Mouse (Mus musculus): ENCODE data around the gene Tinf2.

The Tinf2 gene

DNA sequence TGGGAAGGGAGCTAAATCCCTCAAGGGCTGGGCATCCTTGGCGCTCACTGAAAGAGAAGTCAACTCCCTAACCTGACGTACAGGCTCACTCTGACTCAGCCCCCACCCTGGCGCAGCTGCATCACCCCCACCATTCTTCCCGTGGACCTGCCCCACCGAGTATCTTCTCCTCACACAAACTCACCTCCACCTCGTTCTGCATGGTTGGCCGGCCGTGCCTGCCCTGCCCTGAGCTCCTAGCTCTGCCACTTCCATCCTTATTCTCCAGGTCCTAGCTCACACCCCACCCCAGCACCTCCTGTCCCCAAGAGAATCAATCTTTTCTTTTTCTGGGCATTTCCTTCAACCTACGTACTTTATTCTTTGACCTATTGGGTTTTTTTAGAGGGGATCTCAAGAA, 19.5 kb upstream of the Tinf2 start:
- no peak for DNase-seq

DNA sequence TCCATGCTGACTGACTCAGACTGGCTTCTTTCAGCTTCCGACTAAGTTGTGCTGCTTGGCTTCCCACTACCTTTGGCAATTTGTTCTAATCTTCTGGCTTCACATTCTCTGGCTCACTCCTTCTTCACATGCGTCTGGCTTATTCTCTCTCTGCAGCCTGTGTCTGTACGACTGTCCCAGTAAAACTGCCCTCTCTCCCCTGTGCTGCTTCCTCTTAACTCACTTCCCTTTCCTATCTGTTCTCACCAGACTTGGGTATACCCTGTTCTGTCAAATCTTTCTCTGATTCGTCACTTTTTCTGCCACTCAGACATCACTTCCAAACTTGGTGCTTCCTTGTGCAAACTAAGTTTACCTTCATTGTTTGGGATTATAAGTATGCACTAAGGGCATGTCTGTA, 15.6 kb upstream of the Tinf2 start:
- no peak for DNase-seq

DNA sequence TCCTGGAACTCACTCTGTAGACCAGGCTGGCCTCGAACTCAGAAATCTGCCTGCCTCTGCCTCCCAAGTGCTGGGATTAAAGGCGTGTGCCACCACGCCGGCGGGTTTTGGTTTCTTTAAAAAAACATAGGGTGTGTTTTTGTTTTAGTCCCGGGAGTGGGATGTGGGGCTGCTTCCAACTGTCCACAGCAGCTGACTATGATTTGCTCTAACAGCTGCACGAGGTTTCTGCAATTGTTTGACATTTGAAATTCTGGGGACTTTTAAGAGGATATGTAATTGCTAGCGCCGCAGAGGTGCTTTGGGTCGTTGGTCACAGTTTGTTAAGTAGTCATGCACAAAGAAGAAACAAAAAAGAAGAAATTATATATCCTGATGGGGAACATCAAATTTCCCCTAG, 7.8 kb upstream of the Tinf2 start:
- DNase-seq: no peak

DNA sequence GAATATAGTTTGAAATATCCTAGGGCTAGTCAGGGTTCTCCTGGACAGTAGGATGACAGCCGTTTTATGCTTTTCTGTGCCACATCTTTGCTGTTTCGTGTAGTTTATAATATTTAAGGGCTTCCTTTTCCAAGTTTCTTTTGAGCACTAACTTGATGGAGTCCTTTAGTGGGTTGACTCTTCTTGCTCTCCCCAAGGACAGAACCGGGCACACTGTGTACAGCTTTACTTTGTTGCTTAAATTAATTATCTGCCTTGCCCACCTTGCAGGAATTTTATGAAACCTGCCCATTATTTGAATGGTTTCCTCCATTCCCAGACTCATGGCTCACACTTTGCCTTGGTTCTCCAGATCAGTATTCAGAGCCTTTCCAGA, 486 bp upstream of the Tinf2 start:
- DNase-seq: no peak

DNA sequence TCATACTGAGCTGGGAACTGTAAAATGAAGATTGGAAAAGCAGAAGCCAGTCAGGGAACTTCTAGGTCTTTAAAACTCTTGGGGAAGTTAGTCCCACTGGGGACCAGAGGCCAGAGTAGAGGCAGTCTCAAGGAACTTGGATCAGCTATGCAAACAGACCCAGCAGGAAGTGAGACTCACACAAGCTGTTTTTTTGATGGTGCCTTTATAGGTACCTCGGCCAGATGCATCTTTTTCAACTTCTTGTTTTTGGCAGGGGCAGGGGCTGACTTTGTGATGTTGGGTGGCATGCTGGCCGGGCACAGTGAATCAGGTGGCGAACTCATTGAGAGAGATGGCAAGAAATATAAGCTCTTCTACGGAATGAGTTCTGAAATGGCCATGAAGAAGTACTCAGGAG, 4.0 kb downstream of the Tinf2 start:
- no peak for DNase-seq

DNA sequence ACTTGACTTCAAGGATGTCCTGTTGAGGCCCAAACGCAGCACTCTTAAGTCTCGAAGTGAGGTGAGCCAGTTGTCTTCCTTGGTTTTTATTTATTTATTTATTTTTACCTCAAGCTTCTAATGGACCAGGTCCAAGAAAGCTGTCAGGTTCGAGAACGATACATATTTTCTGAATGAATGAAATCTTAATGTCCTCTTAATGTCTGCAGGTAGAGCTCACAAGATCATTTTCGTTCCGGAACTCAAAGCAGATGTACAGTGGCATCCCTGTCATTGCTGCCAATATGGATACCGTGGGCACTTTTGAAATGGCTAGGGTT, 8.9 kb downstream of the Tinf2 start:
- DNase-seq: no peak

DNA sequence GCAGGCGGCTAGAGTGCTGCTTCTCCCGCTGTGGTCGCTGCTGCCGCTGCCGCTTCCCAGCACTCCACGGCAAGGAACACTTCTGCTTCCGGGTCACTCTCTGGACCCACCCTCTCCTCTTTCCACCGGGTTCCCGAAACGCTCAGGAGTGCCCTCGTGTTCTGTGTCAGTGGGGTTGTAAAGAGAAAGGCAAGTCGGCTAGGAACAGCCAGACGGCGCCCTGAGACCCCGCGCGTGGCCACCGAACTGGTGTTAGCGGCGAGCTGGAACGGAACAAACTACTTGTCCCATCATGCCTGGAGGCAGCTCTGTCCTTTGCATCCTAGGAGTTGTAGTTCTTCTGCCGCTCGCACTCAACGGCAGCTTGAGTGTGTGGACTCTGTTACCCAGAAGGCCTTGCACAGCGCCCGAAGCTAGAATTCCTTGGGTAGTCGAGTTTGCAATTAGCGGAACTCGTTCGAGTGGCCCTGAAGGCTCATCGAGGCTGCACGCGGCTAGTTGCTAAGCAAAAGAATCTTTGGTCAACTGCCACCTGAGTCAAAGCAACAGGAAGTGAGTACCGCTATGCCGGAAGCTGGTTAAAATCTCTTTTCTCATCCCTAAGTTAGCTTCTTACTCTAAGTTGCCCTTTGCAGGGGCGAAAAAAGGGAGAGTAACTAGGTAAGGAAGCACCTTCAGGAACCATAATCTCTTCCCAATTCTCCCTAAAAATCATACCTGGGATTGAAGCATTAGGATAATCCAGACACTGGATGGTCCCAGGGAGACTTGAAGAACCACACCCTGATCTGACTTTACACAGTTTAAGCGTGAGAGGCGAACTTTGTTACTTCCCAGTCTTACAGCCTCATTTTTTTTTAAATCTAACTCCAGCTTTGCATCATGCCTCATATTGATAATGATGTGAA, 9.5 kb downstream of the Tinf2 start, which contains the start of the genes Gmpr2 and Nedd8:
Gmpr2 (plus strand) TSS at position 109 of the 908 bp plus-strand sequence.
Nedd8 (minus strand) TSS at position 292 of the 908 bp plus-strand sequence.
- peak; percentile 83 to 93 for DNase-seq

DNA sequence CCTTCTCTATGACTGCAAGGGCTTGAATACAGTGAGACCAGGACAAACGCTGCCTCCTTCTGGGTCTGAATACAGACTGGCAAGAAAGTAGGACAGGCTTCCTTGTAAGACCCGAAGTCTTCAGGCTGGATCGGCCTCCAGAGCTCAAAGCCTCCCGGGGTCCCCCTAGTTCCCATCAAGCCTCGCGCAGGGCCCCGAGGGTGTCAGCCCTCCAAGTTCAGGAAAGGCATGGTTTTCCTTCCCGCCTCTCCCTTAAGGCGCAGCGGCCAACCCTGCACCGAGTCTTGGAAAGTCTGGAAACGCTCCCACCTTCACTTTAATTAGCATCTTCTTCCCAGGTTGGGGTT, 10.2 kb downstream of the Tinf2 start:
- DNase-seq: no peak

DNA sequence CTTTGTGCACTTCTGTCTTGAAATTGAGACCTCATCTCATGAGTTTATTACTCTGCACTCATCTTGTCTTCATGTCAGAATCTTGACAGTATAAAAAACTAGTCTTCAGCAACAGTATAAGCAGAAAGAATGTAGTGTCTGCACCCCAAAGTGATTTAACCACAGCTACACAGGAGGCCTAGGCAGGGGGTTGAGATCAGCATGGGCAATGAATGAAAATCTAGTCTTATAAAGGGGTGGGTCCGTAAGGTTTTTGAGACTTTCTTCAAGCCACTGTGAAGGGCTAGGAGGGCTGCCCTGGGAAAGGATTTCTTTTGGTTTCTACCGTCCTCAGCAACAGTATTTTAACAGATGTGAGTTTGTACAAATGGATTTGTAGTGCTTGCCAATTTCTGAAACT, 21.0 kb downstream of the Tinf2 start:
- no peak for DNase-seq

DNA sequence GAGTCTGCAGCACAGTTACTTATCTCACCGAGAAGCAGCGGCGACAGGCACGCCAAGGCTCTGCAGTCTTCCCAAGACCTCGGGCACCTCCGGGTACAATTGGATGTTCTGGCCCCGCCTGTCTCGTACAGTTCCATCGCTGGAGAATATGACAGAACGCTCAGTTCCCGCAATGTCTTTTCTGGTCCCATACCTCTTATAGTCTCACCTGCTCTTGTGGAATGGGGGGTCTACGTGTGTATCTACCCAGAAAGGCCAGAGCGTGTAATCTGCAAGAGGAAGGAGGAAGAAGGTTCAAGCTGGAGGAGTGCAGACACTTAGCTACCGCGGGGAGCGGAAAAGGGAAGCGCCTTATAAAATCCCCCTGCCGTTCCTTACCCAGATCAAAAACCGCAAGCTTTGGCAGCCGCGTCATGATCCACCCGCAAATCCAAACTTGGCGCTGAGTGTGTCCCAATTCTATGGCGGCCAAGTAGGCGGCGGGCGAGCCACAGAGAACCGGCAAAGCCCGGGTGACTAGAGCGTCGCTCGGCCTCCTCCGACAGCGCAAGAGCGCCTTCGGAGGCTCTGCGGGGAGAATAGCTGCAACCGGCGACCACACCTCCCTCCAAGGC, 21.6 kb downstream of the Tinf2 start, which contains the start of gene Mdp1:
Mdp1 (minus strand) TSS at position 549 of the 614 bp plus-strand sequence.
- peak; percentile 79 for DNase-seq

DNA sequence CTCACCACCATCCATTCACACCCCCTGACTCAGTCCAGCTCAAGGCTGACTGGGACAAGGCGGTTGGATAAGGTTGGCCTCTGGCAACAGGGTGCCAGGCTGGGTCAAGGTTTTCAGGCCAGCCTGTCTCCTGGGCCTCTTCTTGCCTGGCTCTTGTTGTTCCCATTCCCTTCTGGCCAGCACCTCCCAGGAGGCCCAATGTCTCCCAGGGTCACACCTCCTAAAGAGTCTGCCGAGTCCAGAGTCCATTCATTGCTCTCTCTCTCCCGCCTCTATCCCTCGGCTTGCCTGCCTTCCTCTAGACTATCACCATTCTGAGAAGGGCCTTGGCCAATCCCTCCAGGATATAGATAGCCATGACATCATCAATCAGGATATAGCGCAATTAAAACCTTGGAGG, 23.6 kb downstream of the Tinf2 start:
- no peak for DNase-seq

DNA sequence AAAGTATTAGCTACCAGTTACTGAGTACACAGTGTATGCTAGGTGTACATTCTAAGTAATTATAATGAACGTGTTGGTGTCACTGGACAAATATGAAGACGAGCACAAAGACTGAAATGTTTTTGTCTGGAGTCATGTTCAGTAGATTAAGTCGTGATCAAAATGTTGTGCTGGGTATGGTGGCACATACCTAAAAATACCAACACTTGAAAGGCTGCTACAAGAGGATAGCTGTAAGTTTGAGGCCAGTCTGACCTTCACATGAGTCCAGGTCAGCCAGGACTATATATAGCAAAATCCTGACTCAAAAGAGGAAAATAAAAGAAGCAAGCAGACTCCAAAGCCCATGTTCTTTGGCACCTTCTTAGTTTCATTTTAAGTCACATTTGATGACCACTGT, 24.7 kb downstream of the Tinf2 start:
- no peak for DNase-seq

DNA sequence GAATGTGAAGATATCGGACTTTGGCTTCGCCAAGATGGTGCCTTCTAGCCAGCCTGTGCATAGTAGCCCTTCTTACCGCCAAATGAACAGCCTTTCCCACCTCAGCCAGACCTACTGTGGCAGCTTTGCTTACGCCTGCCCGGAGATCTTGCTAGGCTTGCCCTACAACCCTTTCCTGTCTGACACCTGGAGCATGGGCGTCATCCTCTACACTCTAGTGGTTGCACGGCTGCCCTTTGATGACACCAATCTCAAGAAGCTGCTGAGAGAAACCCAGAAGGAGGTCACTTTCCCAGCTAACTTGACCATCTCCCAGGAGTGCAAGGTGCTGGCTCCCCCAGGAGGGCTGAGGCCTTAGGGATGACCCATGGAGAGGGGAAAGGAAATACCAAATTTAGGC, 30.1 kb downstream of the Tinf2 start:
- no peak for DNase-seq

DNA sequence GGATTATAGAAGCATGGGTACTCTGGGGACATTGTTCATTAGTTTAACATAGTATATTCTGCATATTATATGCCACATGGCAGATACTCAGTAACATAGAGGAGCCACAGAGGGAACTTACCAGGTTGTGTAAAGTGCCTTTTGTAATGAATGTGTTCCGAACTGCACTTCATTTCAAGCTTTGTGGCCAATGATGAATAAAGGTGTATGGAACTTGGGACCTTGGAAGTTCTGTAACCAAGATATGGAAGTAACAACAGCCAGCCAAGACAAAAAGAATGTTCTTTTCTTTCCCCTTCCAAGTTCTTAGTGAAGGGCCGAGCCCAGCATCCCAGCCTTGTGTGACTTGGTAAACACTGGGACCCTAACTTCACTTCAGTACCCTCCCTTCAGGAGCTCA, 31.7 kb downstream of the Tinf2 start, which contains the start of gene Tssk4:
Tssk4 (plus strand) TSS at position 301 of the 400 bp plus-strand sequence.
- no peak for DNase-seq

DNA sequence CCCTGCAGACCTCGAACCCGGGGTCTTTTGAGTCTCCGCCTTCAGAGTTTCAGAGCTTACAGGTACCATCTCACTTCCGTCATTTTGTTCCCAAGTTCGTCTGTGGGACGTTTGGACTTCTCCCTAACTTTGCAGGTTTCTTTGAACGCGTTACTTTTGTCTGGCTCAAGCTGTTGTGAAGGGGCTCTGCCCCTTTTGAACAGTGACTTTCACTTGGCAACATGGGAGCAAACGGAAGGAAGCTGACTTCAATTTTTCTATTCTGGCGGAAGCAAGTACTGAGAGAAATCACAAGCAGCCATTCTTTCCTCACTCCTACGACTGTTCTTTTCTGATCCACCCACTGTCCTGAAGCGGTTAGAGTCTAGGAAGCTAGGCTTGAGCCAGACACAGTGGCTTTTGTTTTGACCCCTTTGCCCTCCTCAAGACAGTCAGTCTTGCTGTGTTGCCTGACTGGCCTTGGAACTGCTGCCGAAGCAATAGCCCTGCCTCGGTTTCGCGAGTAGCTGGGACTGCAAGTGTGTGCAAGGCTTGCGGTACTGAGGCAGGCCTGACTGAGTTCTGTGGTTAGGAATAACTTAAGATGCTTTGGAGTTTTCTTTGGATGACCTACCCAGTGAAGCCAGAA, 37.2 kb downstream of the Tinf2 start:
- no peak for DNase-seq

DNA sequence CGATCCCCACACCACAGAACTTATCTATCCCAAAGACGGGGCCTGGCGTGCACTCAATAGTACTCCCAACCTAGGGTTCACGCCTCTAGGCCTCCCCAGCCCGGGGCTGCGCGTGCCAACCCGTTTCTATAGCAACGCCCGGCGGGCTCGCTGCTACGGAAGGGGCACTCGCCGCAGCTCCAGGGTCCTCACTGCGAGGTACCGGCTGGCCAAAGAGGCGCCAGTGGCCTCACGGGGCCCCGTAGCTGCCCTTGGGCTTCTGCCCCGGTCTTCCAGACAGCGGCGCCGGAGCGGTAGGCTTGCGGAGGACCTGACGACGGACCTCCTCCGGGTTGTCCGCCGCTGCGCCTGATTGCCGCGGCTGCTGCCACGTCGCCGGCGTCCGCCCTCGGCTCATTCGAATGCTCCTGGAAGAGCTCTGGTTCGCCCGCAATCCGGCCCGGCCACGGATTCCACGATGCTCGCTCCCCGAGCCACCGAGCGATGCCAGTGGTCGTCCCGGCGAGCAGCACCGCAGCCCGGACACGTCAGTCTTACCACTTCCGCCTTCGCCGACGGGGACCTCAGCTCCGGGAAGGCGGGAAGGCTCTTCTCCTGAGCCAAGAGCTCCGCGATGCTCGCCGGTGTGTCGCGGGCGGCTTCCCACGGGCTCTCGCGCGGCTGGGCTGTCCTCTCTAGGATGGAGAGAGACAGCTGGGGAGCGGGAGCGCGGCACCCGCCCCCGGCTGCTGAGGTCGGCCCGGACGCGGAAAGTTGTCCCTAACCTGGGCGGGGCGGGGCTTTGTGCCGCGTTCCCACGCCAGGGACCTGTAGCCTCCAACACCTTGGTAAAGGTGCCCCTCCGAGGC, 38.3 kb downstream of the Tinf2 start, which contains the start of gene Tm9sf1:
Tm9sf1 (minus strand) TSS at position 747 of the 848 bp plus-strand sequence.
- DNase-seq: peak; percentile 83 to 88

DNA sequence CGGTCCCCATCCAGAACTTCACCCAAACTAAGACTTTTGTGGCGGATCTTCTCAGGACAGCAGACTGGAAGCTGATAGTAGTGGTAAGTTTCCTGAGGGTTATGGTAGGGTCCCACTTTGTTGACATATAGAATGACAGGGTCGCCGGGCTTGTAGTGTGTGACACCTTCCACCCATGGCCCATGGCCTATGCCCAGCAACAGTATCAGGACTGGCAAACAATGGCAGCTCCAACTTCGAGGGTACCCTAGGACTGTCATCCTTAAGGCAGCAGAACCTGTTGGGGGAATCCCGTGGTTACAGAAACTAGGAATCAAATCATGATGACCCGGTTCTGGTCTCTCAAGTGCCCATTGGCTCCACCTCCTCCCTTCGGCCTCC, 39.0 kb downstream of the Tinf2 start:
- DNase-seq: no peak

DNA sequence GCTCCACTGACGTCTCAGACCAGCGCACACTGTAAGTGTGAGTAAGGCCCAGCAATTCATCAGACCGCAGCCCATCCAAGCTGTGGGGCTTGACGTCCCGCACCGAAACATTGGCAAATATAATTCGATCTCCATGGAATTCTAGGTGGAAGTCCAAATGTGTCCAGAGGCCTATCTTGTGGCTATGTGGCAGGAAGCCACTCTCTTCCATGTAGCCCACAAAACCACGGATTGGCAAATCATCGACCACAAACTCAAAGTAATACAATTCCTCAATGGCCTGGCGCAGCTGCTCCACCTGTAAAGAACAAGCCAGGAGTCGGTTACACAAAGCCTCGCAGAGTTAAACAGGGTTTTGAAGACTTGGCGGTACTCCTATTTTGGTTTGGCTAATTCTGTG, 40.3 kb downstream of the Tinf2 start:
- no peak for DNase-seq

DNA sequence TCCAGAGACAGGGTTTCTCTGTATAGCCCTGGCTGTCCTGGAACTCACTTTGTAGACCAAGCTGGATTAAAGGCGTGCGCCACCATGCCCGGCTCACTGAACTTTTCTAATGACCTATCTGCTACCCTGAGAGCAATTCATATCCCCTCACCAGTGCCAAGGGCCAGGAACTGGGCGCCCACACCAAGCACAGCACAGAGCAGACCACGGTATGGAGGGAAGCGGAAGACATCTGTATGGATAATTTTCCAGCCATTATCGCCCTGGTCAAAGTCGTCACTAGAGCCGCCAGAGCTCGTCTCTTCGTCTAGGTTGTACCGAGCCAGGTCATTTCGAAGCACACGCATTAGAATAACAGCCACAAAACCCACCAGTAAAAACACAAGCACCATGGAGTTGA, 40.8 kb downstream of the Tinf2 start:
- no peak for DNase-seq

DNA sequence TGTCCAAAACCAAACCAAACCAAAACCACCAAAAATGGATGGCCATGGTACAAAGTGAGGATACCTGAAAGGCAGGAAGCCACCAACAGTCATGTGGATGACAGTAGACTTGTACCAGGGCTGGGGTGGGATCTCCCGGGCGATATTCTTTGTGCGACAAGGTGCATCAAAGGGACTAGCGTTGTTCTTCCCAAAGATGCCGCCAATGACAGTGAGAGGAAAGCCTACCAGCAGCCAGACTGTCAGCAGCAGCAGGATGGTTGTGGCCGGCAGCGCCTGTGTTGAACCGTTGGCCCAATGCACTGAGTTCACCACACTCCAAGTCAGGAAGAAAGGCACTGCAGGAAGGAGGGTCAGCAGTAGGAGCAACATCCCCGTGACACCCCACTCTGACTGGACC, 43.8 kb downstream of the Tinf2 start, which contains the start of gene Gm49378:
Gm49378 (minus strand) TSS at position 101 of the 400 bp plus-strand sequence.
- no peak for DNase-seq

DNA sequence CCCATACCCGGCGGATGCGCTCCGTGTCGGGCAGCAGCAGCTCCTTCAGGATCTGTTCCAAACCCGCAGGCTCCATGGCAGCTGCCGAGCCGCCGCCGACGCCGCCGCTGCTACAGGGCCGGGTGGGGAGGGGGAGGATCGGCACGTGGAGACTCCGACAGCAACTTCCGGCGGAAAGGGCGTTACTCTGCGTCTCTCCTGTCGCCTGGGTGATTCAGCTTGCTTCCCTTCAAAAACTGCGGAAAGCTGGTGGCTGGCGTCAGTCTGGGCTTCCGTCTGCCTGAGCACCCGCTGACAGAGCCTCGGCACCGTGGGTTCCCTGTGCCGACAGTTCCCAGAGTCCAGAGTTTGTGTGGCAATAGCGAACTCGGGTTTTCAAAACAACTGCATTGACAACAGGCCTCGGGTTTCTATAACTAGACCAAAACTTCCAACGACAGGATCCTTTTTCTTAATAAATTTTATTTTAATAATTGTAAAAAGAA, 46.1 kb downstream of the Tinf2 start, which contains the start of gene Ipo4:
Ipo4 (minus strand) TSS at position 435 of the 485 bp plus-strand sequence.
- peak; percentile 85 for DNase-seq

DNA sequence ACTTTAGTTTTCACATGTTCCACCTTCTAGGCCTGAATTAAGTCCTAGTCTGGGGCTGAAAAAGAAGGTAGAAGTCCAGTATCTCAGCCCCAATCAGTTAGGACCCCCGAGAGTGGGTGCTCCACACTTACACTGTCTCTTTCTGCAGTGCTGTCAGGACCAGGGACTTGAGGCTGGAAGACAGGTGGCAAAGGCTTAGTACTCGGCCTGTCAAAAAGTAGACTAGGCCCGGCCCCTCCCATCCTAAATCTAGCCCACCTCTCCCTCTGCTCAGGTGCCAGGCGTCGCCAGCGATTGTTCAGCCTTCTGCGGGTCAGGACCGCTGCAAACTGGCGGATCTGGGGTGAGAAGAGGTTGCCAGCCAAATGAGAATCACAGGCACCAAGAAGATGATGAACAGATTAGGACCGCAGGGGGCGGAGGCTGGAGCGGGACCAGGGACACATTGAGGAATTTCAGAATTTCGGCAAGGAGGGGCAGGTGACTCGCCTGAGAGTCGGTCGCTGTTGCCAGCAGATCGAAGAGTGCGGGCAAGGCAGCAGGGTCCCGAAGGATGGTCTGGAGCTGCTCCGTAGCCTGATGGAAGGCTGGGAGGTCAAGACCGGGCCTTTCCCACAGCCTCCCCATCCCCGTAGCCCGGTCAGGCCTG, 46.6 kb downstream of the Tinf2 start:
- DNase-seq: peak; percentile 63 to 64

All from cerebellum, postnatal 36 days (tissue).